Mouse (Mus musculus) thymus, postnatal 0 days (tissue): ENCODE measurements around the gene Itga9. TPM values are rescaled to one million over a fixed set of nuclear protein-coding genes. Genes with fewer than 3 reads are reported as not detected.
A peak's percentile ranks its signal among the peaks of the same experiment; 100 is the strongest.

ENCODE experiments used
- DNase-seq: peaks from one replicate; pipeline ENCODE4 v3.0.0-alpha.2; 2015; ENCODE audit warnings: low spot score
- polyA plus RNA-seq: library from polyadenylated mRNA; unstranded; fragments of >200 nt; fragmentation: Nextera tagmentation; extraction: Ambion mirVana; gene quantifications from 2 replicates; pipeline ENCODE4 v1.2.1, GENCODE M21; 2015

Gene Itga9
- polyA plus RNA-seq, 1 experiment from 2014 or later: 3.3 TPM

GRCm38 (mm10) chr9:118606817-118607371, 404 bp downstream of the Itga9 start:
- peak; percentile 20 for DNase-seq

GRCm38 (mm10) chr9:118607701-118608401, 1.4 kb downstream of the Itga9 start:
- DNase-seq: no peak

DNA sequence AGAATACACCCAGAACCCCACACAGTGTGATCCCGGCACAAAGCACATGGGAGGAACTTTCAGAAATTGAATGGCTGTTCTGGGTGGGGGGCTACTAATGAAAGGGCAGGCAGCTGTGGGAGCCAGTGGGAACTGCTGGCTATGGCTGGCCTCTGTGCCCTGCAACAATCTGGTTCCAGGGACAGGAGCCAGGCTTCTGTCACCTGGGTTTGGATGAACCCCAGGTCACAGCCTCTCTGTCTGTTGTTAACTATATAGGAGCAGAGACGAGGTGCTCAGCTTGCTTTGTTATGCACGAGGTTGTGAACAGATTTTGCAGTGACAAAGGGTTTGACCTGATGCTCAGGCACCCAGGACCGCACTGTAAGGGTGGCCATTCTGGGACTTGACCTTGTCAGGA, 2.1 kb downstream of the Itga9 start:
- DNase-seq: no peak

DNA sequence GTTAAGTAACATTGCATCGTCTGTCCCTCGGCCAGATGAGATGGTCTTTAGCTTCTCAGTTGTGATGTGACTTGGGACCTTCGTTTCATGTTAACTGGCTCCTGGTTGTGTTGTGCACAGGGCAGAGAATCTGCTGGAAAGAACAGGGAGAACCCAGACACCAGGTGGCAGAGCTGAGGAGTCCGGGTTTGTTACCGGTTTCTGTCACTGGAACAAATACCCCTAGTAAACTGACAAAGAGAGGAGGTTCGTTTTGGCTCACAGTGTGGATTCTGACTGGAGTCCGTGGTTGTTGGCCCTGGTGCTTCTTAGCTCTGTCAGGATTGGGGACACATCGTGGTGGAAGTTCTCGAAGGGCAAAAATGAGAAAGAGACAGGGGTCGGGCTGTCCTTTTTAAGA, 3.6 kb downstream of the Itga9 start:
- peak; percentile 46 for DNase-seq

GRCm38 (mm10) chr9:118611111-118611541, 4.6 kb downstream of the Itga9 start:
- DNase-seq: no peak

DNA sequence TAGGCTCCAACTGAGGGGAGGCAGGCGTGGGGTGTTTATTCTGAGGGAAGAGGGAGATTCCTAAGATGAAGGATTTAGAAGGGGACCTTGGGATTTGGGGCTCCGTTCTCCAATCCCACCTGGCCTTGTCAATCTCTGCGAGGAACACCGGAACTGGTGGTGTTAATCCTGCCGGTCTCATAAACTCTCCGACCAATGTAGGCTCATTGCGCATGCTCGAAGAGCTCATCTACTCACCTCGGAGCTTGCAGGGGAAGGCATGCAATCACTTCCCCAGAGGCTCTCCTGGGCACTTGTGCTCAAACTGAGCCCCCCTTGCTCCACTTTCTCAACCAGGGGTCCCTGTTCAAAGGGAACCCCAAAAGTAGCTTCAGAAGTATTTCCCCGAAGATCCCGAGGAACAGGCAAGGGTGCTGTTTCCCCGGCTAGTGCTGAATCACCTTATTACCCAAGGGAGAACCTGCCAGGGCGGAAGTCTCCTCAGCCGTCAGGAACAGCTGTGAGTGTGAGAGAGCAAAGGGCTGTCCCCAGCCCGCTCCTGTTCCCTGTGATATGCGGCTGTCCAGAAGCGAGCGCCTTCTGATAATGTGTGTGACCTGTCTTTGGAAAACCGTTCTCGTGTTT, 5.6 kb downstream of the Itga9 start:
- DNase-seq: peak; percentile 64

DNA sequence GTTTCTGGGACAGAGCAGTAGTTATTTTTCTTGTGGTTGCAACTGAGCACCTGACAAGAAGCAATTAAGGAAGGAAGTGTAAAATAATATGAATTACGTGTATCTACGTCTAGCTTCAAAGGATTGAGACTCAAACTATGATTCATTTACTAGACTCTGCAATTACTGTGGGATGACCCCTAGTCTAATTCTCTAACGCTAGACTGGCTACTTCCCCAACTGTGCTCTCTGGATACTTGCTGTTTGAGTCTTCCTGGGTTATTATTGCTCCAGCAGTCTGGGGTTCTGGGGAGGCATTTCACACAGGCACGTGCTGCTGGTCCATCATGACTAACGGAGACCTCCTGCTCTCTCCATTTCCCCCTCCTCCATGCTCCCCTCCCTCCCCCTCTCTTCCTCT, 10.7 kb downstream of the Itga9 start:
- DNase-seq: no peak

GRCm38 (mm10) chr9:118618732-118619250, 12.3 kb downstream of the Itga9 start:
- no peak for DNase-seq

DNA sequence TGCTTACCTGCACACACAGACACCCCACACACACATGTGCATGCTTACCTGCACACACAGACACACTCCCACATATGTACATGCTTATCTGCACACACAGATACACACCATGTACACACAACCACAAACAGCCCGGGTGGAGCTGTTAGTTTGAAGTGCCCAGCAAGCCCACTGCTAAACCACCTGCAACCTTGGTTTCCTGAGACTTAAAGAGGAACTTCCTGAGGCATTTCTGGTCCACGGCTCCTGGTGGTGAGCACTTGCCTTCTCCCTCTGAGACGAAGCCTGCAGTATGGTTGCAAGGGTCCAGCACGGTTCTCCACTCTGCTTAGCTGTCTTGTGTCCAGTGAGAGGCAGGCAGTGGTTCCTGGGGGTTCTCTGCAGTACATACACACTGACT, 14.3 kb downstream of the Itga9 start:
- peak; percentile 24 for DNase-seq

DNA sequence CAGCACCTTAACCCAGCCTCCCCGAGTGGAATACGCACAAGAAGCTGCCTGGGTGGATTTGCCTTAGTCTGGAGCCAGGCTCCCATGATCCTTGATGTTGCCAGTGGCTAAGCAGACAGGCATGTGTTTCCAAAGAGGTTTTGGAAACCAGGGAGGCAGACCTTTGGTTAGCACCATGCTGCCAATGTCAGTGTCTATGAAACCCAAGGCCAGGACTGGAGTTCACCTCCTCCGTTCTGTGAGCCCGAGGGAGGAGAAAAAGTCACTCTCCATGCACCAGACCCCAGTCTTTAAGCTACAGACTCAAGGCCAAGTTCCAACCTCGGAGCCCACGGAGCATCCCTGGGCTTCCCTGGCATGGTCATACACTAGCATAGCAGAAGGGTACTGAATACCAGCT, 15.2 kb downstream of the Itga9 start:
- no peak for DNase-seq

- DNase-seq: no peak
These were observed 16.1 kb downstream of the Itga9 start for GRCm38 (mm10) chr9:118622376-118623166.

- no peak for DNase-seq
These were observed 17.0 kb downstream of the Itga9 start for GRCm38 (mm10) chr9:118623483-118623882.

DNA sequence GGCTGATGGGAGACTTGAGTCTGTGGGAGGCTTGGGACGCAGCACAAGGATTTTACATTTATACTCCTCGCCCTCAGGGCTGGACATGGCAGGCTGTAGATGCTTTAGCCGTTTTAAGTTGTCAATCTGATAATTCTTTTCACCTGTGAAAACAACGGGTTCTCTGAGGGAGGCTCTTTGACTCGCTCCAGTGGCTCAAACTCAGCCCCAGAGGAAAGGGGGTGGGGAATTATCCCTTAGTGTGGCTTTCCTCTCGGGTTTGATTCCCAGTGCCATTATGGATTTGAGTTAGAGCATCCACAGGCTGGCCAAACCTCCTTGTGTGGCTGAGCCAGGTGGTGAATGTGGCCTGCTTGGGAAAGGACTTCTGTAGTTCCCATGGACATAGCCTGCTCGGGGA, 17.7 kb downstream of the Itga9 start:
- DNase-seq: no peak

DNA sequence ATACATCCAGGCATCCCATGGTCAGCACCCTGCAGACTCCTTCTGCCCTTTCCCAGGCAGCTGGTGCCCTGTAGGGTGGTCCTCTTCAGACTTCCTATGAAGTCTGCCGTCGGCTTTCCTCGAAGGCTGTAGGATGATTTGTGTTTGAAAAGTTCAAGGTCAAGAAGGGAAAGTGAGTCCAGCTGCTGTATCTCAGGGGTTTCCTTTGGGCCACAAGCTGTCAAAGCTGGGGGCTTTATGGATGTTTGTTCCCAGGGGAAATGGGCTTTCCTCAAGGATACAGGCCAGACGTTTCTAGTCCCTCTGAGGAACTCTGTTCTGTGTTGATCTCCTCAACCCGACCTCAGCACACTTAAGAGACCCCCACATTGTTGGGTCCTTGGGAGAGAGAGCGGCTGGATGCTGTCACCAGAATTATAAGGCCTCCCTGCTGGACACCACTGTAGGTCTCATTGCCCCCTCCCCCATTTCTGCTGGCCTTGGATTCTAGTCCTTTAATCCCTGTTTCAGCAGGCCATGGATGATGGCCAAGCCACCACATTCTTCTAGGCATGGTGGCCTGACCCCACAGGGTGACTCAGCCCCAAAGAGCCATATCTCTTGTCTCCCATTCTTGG, 23.4 kb downstream of the Itga9 start:
- no peak for DNase-seq

DNA sequence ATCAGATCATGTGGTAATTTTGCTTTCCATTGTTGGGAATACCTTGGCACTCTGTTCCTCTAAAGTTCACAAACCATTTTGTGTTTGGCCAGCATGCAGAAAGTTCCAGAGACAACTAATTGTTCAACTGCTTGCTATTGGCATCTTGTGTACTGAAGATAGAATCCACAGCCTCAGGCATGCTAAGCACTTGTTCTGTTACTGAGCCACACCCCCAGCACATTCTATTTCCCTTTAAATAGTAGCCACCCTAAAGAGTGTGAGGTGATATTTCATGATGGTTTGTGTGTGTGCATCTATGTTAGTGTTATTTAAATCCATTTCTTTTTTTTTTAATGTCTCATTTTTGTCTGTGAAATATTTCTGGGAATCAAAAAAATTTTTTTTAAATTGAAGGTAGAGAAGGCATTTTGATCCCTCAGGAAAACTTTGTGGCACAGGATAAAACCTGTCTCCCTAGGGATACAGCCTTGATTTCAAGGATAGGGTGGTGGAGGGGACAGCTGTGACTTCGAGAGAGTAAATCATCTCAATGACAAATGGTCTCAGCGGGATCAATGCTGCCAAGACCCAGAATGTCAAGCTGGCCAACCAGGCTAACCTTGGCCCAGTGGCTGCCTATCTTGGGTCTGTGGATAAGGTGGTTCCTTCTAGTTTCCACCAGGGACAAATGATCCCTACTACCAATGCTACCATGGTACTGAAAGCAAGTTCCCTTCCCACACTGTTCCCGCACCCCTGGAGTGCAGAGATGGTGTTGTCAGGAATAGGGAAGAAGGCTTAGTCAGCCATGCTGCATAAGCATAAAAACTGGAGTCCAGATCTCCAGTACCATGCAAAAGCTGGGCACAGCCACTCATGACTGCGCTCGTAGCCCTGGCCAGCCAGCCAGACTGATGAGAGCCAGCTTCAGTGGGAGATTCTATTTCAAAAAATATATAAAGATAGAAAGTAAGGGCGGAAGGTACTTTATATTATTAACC, 25.6 kb downstream of the Itga9 start:
- DNase-seq: no peak

DNA sequence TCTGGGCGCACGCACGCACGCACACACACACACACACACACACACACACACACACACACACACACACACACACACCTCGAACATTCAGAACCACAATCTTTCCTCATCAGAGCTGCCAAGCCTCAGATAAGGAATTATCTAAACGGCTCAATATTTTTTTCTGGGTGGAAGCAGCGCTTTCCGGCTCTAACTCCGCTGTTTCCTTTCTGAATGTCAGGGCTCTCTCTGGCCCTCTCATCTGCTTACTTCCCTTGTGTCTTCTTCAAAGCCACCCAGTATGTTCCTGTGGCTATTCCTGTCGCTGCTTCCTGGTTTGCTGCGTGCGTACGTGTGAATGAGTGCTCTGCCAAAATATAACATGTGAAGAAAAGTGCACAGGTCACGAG, 26.3 kb downstream of the Itga9 start:
- peak; percentile 41 for DNase-seq

- DNase-seq: no peak
These were observed 32.2 kb downstream of the Itga9 start for GRCm38 (mm10) chr9:118638642-118639210.

DNA sequence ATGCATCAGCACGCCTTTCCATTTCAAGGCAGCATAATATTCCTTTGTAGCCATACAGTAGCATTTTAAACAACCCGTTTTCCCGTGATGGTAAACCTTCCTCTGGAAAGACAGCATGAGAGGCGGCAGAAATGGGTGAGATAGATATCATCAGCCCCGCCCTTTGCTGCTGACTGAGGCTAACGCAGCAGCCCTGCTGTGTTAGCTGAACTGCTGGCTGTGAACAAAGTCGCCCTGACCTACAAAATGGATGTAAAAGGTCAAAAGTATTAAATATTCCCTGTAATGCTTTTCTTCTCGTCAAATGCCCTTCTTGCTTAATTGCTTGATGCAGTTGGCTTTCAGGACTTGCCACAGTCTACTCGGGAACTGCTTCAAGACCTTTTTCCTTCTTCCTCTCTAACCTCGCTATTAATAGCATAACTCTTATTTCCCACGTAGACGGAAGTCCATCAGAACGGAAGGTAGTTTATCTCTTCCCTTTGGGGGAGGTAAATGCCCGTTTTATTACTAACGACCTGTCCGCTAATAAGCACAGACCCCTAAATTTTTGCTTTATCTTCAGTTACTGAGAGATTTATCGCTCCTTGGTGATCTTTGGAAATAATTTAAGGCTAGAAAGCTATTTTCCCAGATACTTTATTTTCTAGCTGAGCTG, 39.3 kb downstream of the Itga9 start:
- no peak for DNase-seq

DNA sequence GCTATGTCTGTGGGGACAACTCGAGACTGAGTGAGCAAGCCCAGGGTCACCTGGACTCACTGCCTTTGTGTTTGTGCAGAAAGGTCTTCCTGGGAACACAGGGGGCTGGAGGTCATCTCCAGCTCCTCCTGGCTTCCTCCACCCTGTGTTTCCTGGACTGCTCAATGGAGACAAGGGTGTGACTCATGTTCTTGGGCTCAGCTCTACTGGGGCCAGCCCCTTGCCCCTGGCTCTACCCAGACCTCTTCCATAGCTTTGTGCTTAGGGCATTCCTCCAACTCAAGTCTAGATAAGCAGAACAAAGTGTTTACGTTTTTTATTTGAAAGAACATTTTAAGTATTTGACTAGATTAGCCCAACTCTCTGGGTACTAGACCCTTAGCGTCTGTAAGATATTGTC, 41.0 kb downstream of the Itga9 start:
- DNase-seq: no peak
